8 mouse cellular contexts compared by ENCODE assay signal in the genomic region with DNA sequence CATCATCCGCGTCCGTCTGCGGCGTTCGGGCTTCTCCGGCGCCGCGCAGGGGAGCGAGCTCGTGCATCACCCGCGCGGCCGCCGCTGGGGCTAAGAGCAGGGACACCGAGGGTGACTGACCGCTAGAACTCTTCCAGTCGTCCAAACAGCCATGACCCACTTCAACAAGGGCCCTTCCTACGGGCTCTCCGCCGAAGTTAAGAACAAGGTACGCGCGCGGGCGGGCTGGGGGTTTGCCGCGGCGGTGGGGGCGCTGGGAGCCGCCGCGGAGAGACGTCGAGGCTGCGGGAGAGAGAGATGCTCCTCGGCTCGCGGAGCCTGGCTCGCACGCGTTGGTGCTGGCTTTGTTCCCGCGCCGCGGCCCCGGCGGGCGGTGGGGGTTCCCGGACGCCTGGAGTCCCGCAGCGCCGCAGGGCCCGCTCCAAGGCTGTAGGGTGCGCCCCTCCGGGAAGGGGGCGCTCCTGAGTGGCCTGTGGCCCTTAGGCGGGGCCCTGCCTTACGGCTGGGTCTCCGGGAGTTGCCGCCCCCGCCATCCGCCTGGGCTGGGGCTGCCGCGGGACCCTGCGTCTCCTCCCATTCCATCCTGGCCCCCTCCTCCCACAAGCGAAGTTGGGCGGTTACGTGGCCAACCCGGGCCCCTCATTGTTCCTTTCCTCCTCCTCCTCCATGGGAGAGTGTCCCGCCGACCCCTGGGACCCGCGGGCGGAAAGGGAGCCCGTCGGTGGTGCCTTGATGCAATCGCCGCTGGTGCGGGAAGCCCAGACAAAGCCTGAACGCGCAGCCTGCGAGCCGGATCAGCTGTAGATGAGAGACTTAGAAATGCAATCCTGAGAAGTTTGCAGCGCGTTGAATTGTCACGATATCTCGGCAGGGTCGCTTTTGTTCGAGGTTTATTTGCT. TPM values are rescaled to one million over a fixed set of nuclear protein-coding genes. Genes with fewer than 3 reads are reported as not detected.
DNase-seq lines count a peak whose midpoint lies in the region; ATAC-seq and TF ChIP-seq lines count a peak whose summit lies in the region.

No protein-coding gene starts in this region.

- peak overlapping the region; percentile 97 for H3K27ac ChIP-seq in lung, postnatal 0 days (ENCODE audit: low read length)

- peak; percentile 40 for TF ChIP-seq EP300 in lung, postnatal 0 days (IDR thresholded peaks at IDR 0.05)

- H3K4me3 ChIP-seq in lung, postnatal 0 days (ENCODE audit: low read depth, low read length), result peak overlapping the region; percentile 79

- no peaks in the 10 kb centered on the region for H3K9me3 ChIP-seq in lung, postnatal 0 days (ENCODE audit: low read length)

- DNase-seq in NIH3T3 (ENCODE audit: low read depth), result peak; percentile 95
- DNase-seq in cerebellum, adult 9-10 months, result peak; percentile 52
- DNase-seq in forelimb bud, embryonic 11.5 days (ENCODE audit: low read depth, low spot score), result peak; percentile 85
- DNase-seq in heart, postnatal 4 days, result peak; percentile 89
- DNase-seq in layer of hippocampus, postnatal 10 days (ENCODE audit: low spot score in 2 of 2), result peak; percentile 77 to 87
- peak; percentile 83 for DNase-seq in lung, postnatal 0 days (ENCODE audit: low spot score)
- DNase-seq in ovary, postnatal 36 days (ENCODE audit: low spot score), result peak; percentile 85
- DNase-seq in thymus, postnatal 25 days, result peak; percentile 86

- H3K9ac ChIP-seq in lung, postnatal 0 days (replicated peaks; ENCODE audit: low read depth), result peak overlapping the region; percentile 94

- TF ChIP-seq CTCF in lung, postnatal 0 days (IDR thresholded peaks at IDR 0.05), result peak; percentile 65

- ATAC-seq in lung, postnatal 0 days, result peak; percentile 82

- peaks cover 14% of the 10 kb centered on the region; the same call in 1 of the 2 replicates for H3K4me1 ChIP-seq in lung, postnatal 0 days (ENCODE audit: insufficient read depth, low read depth, low read length)

- no peaks in the 10 kb centered on the region for H3K36me3 ChIP-seq in lung, postnatal 0 days (ENCODE audit: insufficient read depth, low read length)

- WGBS in lung, postnatal 0 days, result under 1% methylated on average over 76 of the region's 93 CpGs

- 0 out of 2 replicates have a peak, but pooled peaks cover 3% of the 10 kb centered on the region for H3K27me3 ChIP-seq in lung, postnatal 0 days (replicated peaks; ENCODE audit: insufficient read depth, low read length)

- H3K4me2 ChIP-seq in lung, postnatal 0 days (replicated peaks; ENCODE audit: low read depth, low read length), result peak overlapping the region; percentile 75

RNA-seq across cellular contexts. Expression of gene Cnn3, which starts 0.6 kb away (rescaled TPM):
- total RNA-seq in heart, postnatal 4 days (2021), result 100 to 1,000 TPM; 162 to 167 TPM
- total RNA-seq in layer of hippocampus, postnatal 10 days (2021), result 100 to 1,000 TPM; 128 to 134 TPM
- 342 and 379 TPM in 2 replicates for polyA plus RNA-seq in lung, postnatal 0 days (2015; fragmentation: Nextera tagmentation; extraction: Ambion mirVana)

Comparison
In these comparisons a context has a peak if more than half of its experiments do, and no peak if none do; other contexts are left out.
1. Peak in every context shown above with its lines: DNase-seq, ATAC-seq, H3K4me3 ChIP-seq and H3K27ac ChIP-seq.